Mouse (Mus musculus) kidney, postnatal 36 days (tissue): ENCODE data around the gene Mon1a.
A peak's percentile ranks its signal among the peaks of the same experiment; 100 is the strongest.

Experiments
- DNase-seq, 2 experiments: peaks; one replicate each; pipeline ENCODE4 v3.0.0; 2021 to 2022; ENCODE audit warnings: mixed read lengths in 2 of 2

Gene Mon1a

DNA sequence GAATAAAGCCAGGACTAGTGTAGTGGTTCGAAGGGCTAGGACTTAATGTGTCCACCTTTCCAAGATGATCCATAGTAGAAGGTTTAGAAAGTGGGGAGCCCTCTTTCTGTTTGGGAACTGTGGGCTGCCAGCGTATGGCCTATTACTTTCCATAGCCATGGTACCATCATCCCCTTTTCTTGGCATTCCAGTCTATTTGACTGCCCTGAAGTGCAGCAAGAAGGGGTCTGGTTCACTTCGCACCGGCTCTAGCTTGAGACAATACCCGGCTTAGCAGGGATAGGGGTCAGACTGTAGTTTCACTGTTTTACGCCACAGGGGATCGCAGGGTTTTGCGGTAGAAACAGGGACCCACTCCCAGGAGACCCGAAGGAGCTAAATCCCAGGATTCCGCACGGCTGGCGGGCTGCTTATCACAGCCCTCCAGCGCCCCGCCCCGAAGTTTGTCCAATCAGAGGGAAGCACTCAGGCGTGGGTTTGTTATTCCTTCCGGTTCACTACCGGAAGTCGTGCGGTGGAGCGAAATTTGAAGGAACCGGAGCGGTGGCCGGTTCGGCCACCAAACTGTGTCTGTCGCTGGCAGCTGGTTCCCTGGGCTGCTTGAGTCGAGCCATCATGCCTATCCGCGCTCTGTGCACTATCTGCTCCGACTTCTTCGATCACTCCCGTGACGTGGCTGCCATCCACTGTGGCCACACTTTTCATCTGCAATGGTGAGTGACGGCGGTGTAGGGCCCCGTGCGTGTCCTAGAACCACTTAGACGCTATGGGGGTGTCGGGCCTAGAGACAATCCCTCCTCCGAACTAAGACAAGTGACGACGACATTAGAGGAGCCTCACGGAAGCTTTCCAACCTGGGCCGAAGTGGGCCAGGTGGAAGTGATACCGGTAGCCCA, 62.8 kb downstream of the Mon1a start:
- DNase-seq = peak; percentile 95 to 98
